Mouse (Mus musculus): ENCODE results near the gene Cpt2. TPM values are rescaled to one million over a fixed set of nuclear protein-coding genes. Genes with fewer than 3 reads are reported as not detected.

Gene Cpt2
- polyA plus RNA-seq, 1 experiment from 2014 or later = 62.8 TPM

DNA sequence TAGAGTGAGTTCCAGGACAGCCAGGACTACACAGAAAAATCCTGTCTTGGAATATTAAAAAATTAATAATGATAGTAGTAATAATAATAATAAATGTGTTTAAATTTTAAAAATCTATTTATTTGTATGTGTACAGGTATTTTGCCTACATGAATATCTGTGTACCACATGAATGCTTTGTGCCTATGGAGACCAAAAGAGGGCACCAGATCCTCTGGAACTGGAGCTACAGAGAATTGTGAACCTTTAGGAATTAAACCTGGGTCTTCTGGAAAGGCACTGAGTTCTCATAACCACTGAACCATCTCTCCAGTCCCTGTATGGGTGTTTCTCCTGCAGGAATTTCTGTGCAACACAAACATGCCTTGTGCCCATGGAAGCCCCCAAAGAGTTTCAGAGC, 29.4 kb upstream of the Cpt2 start:
- H3K4me2 ChIP-seq (replicated peaks; ENCODE audit: low read depth, low read length) = no peak overlapping the region
- no peaks in the 10 kb centered on the region for H3K4me1 ChIP-seq (ENCODE audit: insufficient read depth, low read length)
- no peak overlapping the region for H3K27ac ChIP-seq (ENCODE audit: low read length)
- H3K9me3 ChIP-seq (ENCODE audit: low read length) = no peaks in the 10 kb centered on the region
- no peaks in the 10 kb centered on the region for H3K27me3 ChIP-seq (ENCODE audit: insufficient read depth, low read length)
- no peaks in the 10 kb centered on the region for H3K36me3 ChIP-seq (ENCODE audit: insufficient read depth, low read length)
- no peak for ATAC-seq (ENCODE audit: low FRiP score, low TSS enrichment)
- no peak overlapping the region for H3K4me3 ChIP-seq (ENCODE audit: low read length)
- H3K9ac ChIP-seq (replicated peaks; ENCODE audit: low read length) = no peak overlapping the region

DNA sequence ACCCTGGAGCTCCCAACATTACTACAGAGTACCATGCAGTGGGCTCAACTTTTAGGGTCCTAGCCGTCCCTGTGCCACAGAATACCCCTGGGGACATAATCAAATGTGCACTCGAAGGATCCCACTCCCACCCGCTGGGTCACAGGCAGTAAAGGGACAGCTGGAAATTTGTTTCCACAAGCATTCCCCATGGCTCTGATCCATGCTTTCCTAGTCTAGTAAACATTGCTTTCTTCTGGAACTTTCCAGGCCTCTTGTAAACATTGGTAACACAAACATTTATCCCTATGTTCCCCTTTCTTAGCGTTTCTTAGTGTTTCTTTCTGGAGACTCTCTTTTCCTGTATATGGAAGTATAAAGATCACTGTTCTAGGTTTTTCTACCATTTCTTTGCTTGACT, 26.5 kb upstream of the Cpt2 start:
- Histone ChIP-seq H3K9me3 (ENCODE audit: low read length) (no peaks in the 10 kb centered on the region), H3K4me3 (ENCODE audit: low read length) (no peak overlapping the region), H3K27me3 (ENCODE audit: insufficient read depth, low read length) (no peaks in the 10 kb centered on the region), H3K4me2 (replicated peaks; ENCODE audit: low read depth, low read length) (no peak overlapping the region), H3K36me3 (ENCODE audit: insufficient read depth, low read length) (no peaks in the 10 kb centered on the region), H3K27ac (ENCODE audit: low read length) (no peak overlapping the region), H3K4me1 (ENCODE audit: insufficient read depth, low read length) (no peaks in the 10 kb centered on the region), H3K9ac (replicated peaks; ENCODE audit: low read length) (no peak overlapping the region)
- 80% methylated on average over 4 of the region's 4 CpGs for WGBS
- no peak for ATAC-seq (ENCODE audit: low FRiP score, low TSS enrichment)

DNA sequence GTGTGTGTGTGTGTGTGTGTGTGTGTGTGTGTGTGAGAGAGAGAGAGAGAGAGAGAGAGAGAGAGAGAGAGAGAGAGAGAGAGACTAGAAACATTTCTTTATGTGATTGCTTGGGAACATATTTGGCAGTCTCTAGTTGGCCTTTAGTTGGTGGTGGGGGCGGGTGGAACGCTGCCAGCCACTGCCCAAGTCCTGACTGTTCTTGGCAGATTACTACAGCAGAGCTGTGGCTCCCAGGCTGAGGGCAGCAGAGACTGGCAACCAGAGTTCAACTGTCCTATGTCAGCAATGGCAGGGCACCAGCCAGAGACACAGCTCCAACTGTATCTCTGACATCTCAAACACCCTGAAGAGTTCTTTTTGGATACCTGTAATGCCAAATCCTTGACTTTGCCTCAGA, 20.7 kb upstream of the Cpt2 start:
- Histone ChIP-seq H3K4me3 (ENCODE audit: low read length) (no peak overlapping the region), H3K27me3 (ENCODE audit: insufficient read depth, low read length) (no peaks in the 10 kb centered on the region), H3K9ac (replicated peaks; ENCODE audit: low read length) (no peak overlapping the region), H3K36me3 (ENCODE audit: insufficient read depth, low read length) (no peaks in the 10 kb centered on the region), H3K9me3 (ENCODE audit: low read length) (no peaks in the 10 kb centered on the region), H3K4me1 (ENCODE audit: insufficient read depth, low read length) (no peaks in the 10 kb centered on the region), H3K4me2 (replicated peaks; ENCODE audit: low read depth, low read length) (no peak overlapping the region), H3K27ac (ENCODE audit: low read length) (no peak overlapping the region)
- 96% methylated on average over 2 of the region's 2 CpGs for WGBS
- ATAC-seq (ENCODE audit: low FRiP score, low TSS enrichment) = no peak

DNA sequence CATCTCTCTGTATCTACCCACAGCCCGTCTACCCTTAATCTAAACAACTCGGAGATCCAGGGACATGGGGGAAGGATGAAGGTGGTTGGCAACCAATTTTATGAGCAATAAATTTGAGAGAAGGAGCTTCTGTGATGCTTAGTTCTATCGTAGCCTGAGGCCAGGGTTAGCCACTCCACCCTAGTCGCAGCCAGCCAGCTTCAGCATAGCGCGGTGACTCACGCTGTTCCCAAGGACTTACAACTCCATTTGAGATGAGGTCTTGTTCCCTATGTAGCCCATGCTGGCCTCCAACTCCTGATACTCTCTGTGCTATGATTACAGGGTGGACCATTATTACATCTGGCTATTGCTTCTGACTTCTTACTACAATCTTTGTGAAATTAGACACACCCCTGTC, 19.3 kb upstream of the Cpt2 start:
- no peaks in the 10 kb centered on the region for H3K9me3 ChIP-seq (ENCODE audit: low read length)
- H3K4me1 ChIP-seq (ENCODE audit: insufficient read depth, low read length) = peaks cover 4% of the 10 kb centered on the region
- no peak overlapping the region for H3K4me2 ChIP-seq (replicated peaks; ENCODE audit: low read depth, low read length)
- no peaks in the 10 kb centered on the region for H3K36me3 ChIP-seq (ENCODE audit: insufficient read depth, low read length)
- 89% methylated on average over 7 of the region's 7 CpGs for WGBS
- no peak overlapping the region for H3K9ac ChIP-seq (replicated peaks; ENCODE audit: low read length)
- ATAC-seq (ENCODE audit: low FRiP score, low TSS enrichment) = no peak
- H3K4me3 ChIP-seq (ENCODE audit: low read length) = no peak overlapping the region
- H3K27ac ChIP-seq (ENCODE audit: low read length) = no peak overlapping the region
- no peaks in the 10 kb centered on the region for H3K27me3 ChIP-seq (ENCODE audit: insufficient read depth, low read length)

DNA sequence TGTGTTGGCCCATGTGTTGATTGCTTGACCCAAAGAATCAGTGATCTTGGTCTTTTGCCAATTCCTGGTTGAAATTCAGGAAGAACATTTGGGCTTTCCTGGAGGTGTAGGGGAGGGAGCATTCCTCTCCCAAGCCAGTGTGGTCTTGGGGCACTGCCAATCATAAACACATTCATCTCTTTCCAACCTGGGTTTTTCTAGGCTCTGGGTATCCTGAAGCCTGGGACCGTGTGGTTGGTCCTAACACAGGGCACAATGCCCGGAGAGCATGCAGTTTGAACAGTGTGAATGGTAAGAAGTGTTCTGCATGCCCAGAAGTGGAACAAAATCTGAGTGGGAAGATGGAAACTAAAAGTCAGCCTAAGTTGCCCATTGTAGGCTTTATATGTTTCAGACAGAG, 14.7 kb upstream of the Cpt2 start:
- Histone ChIP-seq H3K4me3 (ENCODE audit: low read length) (no peak overlapping the region), H3K27ac (ENCODE audit: low read length) (peak overlapping the region; percentile 68; the same call in 1 of the 2 replicates)
- 79% methylated on average over 2 of the region's 2 CpGs for WGBS

DNA sequence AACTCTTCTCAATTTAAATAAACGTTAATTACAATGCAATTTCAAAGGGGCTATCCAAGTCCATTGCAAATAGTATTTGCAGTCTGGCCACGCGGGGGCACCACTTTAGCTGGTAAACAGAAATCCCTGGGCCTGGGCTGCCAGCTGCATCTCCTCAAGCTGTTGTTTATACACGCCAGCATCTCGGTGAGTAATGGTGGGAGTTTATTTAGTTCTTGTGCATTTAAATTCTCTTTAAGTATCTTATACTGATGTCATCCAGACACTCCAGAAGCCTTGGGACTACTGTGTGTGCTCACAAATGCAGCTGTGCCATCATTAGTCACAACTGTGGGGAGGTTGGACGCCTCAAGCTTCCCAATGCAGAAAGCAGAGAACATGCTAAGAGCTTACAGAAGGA, 13.9 kb upstream of the Cpt2 start:
- no peaks in the 10 kb centered on the region for H3K9me3 ChIP-seq (ENCODE audit: low read length)
- H3K4me2 ChIP-seq (replicated peaks; ENCODE audit: low read depth, low read length) = no peak overlapping the region
- no peak overlapping the region for H3K4me3 ChIP-seq (ENCODE audit: low read length)
- peaks cover 8% of the 10 kb centered on the region for H3K4me1 ChIP-seq (ENCODE audit: insufficient read depth, low read length)
- no peaks in the 10 kb centered on the region for H3K36me3 ChIP-seq (ENCODE audit: insufficient read depth, low read length)
- WGBS = 14% methylated on average over 6 of the region's 6 CpGs
- ATAC-seq (ENCODE audit: low FRiP score, low TSS enrichment) = peak; percentile 86
- peak overlapping the region; percentile 68 for H3K27ac ChIP-seq (ENCODE audit: low read length)
- no peaks in the 10 kb centered on the region for H3K27me3 ChIP-seq (ENCODE audit: insufficient read depth, low read length)
- no peak overlapping the region for H3K9ac ChIP-seq (replicated peaks; ENCODE audit: low read length)

More for the DNA sequence above, 14.7 kb upstream of the Cpt2 start:
- Histone ChIP-seq H3K4me2 (replicated peaks; ENCODE audit: low read depth, low read length) (no peak overlapping the region), H3K36me3 (ENCODE audit: insufficient read depth, low read length) (no peaks in the 10 kb centered on the region), H3K4me1 (ENCODE audit: insufficient read depth, low read length) (peaks cover 8% of the 10 kb centered on the region), H3K9me3 (ENCODE audit: low read length) (no peaks in the 10 kb centered on the region), H3K9ac (replicated peaks; ENCODE audit: low read length) (no peak overlapping the region), H3K27me3 (ENCODE audit: insufficient read depth, low read length) (no peaks in the 10 kb centered on the region)
- ATAC-seq (ENCODE audit: low FRiP score, low TSS enrichment) = no peak

DNA sequence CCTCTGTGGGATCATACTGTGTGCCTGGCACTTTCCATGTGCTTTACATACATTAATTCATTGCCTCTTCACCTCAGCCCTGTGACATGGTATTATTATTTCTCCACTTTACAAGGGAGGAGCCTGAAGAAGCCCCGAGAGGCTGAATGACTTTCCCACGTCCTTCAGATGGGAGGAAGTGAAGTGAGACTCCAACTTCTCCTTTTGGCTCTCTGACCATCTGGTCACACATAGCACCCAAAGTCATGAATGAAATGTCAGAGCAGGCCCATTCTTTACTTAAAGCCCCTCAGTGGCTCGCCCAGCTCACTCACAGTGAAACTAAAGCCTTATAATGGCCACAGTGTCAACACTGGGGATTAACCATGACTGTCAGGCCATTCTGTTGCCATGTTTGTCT, 11.8 kb upstream of the Cpt2 start:
- ATAC-seq (ENCODE audit: low FRiP score, low TSS enrichment) = no peak
- Histone ChIP-seq H3K27me3 (ENCODE audit: insufficient read depth, low read length) (no peaks in the 10 kb centered on the region), H3K9me3 (ENCODE audit: low read length) (no peaks in the 10 kb centered on the region), H3K4me3 (ENCODE audit: low read length) (no peak overlapping the region), H3K27ac (ENCODE audit: low read length) (no peak overlapping the region), H3K4me1 (ENCODE audit: insufficient read depth, low read length) (peaks cover 8% of the 10 kb centered on the region), H3K36me3 (ENCODE audit: insufficient read depth, low read length) (no peaks in the 10 kb centered on the region), H3K9ac (replicated peaks; ENCODE audit: low read length) (no peak overlapping the region), H3K4me2 (replicated peaks; ENCODE audit: low read depth, low read length) (no peak overlapping the region)
- 53% methylated on average over 3 of the region's 3 CpGs for WGBS

DNA sequence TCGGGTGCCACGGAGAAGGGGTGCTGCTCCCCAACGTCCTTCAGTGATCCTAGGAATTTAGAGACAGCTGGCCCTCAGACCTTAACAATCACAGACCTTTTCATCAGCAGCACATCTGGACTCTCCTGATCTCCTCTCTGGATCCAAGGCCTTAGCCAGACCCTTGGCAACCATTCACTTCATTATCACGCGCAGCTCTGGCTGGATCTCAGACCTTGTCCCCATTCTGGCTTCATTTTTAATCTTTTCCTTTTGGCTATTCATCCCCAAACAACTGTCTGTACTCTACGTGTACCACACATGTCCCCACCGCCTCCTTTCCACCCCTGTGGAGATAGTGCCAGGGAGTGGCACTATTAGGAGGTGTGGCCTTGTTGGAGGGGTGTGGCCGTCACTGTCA, 9.8 kb upstream of the Cpt2 start:
- 81% methylated on average over 8 of the region's 8 CpGs for WGBS
- ATAC-seq (ENCODE audit: low FRiP score, low TSS enrichment) = no peak
- Histone ChIP-seq H3K36me3 (ENCODE audit: insufficient read depth, low read length) (no peaks in the 10 kb centered on the region), H3K27me3 (ENCODE audit: insufficient read depth, low read length) (no peaks in the 10 kb centered on the region), H3K4me2 (replicated peaks; ENCODE audit: low read depth, low read length) (no peak overlapping the region), H3K4me3 (ENCODE audit: low read length) (no peak overlapping the region), H3K4me1 (ENCODE audit: insufficient read depth, low read length) (peaks cover 8% of the 10 kb centered on the region), H3K9me3 (ENCODE audit: low read length) (no peaks in the 10 kb centered on the region), H3K9ac (replicated peaks; ENCODE audit: low read length) (no peak overlapping the region), H3K27ac (ENCODE audit: low read length) (no peak overlapping the region)

DNA sequence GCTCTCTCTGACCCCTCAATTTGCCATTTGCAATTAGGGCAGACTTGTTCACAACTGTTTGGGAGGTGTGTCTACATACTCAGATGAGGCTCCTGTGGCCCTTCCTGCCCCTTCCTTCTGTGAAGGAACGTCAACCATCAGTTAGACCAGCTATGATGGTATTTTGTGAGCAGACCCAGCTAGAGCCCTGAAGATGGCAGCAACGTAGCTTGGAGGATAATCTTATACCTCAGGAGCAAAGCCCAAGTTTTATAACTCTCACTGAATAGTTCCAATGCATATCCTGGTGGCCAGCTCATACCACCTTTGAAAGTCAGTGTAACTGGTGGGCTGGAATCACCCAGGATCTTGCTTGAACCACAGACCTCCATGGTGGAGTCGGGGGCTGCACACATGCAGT, 8.0 kb upstream of the Cpt2 start:
- ATAC-seq (ENCODE audit: low FRiP score, low TSS enrichment) = no peak
- H3K27me3 ChIP-seq (ENCODE audit: insufficient read depth, low read length) = no peaks in the 10 kb centered on the region
- no peak overlapping the region for H3K9ac ChIP-seq (replicated peaks; ENCODE audit: low read length)
- no peak overlapping the region for H3K4me3 ChIP-seq (ENCODE audit: low read length)
- H3K27ac ChIP-seq (ENCODE audit: low read length) = no peak overlapping the region
- no peaks in the 10 kb centered on the region for H3K36me3 ChIP-seq (ENCODE audit: insufficient read depth, low read length)
- H3K9me3 ChIP-seq (ENCODE audit: low read length) = no peaks in the 10 kb centered on the region
- 86% methylated on average over 3 of the region's 3 CpGs for WGBS
- no peak overlapping the region for H3K4me2 ChIP-seq (replicated peaks; ENCODE audit: low read depth, low read length)
- H3K4me1 ChIP-seq (ENCODE audit: insufficient read depth, low read length) = no peaks in the 10 kb centered on the region

DNA sequence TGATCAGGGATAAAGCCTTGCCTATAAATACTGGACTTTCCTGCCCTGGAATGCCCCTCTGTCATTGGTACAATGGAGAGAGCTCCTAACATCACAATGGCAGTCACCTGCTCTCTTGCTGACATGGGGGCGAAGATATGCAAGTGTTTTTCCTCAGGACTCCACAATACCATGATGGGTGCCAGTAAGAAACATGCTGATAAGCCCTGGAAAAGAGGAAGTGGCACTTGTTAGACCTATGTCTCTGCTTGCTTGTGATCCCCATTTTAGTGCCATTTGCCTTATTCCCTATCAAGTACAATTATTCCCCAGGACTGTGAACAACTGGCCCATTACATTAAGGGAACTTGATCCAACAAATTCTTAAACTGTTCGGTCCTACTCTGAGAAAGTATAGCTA, 5.3 kb upstream of the Cpt2 start:
- no peak for ATAC-seq (ENCODE audit: low FRiP score, low TSS enrichment)
- H3K27ac ChIP-seq (ENCODE audit: low read length) = no peak overlapping the region
- H3K9ac ChIP-seq (replicated peaks; ENCODE audit: low read length) = no peak overlapping the region
- 84% methylated on average over 2 of the region's 2 CpGs for WGBS
- no peaks in the 10 kb centered on the region for H3K4me1 ChIP-seq (ENCODE audit: insufficient read depth, low read length)
- no peak overlapping the region for H3K4me2 ChIP-seq (replicated peaks; ENCODE audit: low read depth, low read length)
- no peak overlapping the region for H3K4me3 ChIP-seq (ENCODE audit: low read length)
- no peaks in the 10 kb centered on the region for H3K27me3 ChIP-seq (ENCODE audit: insufficient read depth, low read length)
- no peaks in the 10 kb centered on the region for H3K9me3 ChIP-seq (ENCODE audit: low read length)
- H3K36me3 ChIP-seq (ENCODE audit: insufficient read depth, low read length) = no peaks in the 10 kb centered on the region

DNA sequence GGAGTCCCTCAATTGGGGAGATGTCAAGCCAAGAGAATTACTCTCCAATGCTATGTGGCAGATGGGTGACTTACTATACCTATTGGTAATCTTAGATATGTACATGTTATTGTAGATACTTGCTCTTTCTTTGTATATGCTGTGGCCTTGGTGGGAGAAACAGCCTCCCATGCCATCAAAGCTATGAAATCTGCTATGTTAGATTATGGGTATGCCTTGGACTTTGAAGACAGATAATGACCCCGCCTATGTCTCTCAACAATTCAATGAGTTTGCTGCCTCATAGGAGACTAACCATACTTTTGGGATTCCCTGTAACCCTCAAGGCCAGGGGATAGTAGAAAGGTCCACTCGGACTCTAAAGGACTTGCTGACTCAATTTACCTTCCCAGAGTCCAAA, 4.9 kb upstream of the Cpt2 start:
- H3K9ac ChIP-seq (replicated peaks; ENCODE audit: low read length) = no peak overlapping the region
- 71% methylated on average over 2 of the region's 2 CpGs for WGBS

More for the DNA sequence above, 4.9 kb upstream of the Cpt2 start:
- Histone ChIP-seq H3K4me1 (ENCODE audit: insufficient read depth, low read length) (no peaks in the 10 kb centered on the region), H3K27ac (ENCODE audit: low read length) (no peak overlapping the region), H3K36me3 (ENCODE audit: insufficient read depth, low read length) (no peaks in the 10 kb centered on the region), H3K27me3 (ENCODE audit: insufficient read depth, low read length) (no peaks in the 10 kb centered on the region), H3K4me3 (ENCODE audit: low read length) (no peak overlapping the region), H3K4me2 (replicated peaks; ENCODE audit: low read depth, low read length) (no peak overlapping the region), H3K9me3 (ENCODE audit: low read length) (no peaks in the 10 kb centered on the region)
- ATAC-seq (ENCODE audit: low FRiP score, low TSS enrichment) = no peak

All from kidney, embryonic 16.5 days (tissue).